Mouse (Mus musculus): ENCODE data around the gene Socs7. TPM values are rescaled to one million over a fixed set of nuclear protein-coding genes. Genes with fewer than 3 reads are reported as not detected.

The Socs7 gene
- polyA plus RNA-seq, 1 experiment from 2014 or later, result 2.4 TPM

- H3K4me3 ChIP-seq (ENCODE audit: low read depth, low read length), result no peak overlapping the region
- WGBS, result 83% methylated on average over 11 of the region's 11 CpGs
- peaks cover 23% of the 10 kb centered on the region for H3K4me1 ChIP-seq (ENCODE audit: control insufficient read depth, insufficient read depth, low read length)
- H3K9ac ChIP-seq (replicated peaks; ENCODE audit: low read length), result no peak overlapping the region
- peaks cover 7% of the 10 kb centered on the region; the same call in 1 of the 2 replicates for H3K27me3 ChIP-seq (ENCODE audit: control insufficient read depth, insufficient read depth, low read length)
- DNase-seq (ENCODE audit: low spot score) (no peak), ATAC-seq (replicated peaks; ENCODE audit: insufficient number of reproducible peaks, low FRiP score, low TSS enrichment, low read depth) (no peak)
- H3K36me3 ChIP-seq (replicated peaks; ENCODE audit: control insufficient read depth, insufficient read depth, low read depth, low read length), result peaks cover 2% of the 10 kb centered on the region
- no peaks in the 10 kb centered on the region for H3K9me3 ChIP-seq (replicated peaks; ENCODE audit: control insufficient read depth, low read length)
- no peak overlapping the region for H3K27ac ChIP-seq (replicated peaks; ENCODE audit: low read depth, low read length)
- no peak overlapping the region for H3K4me2 ChIP-seq (ENCODE audit: low read depth, low read length)
Measured at GRCm38 (mm10) chr11:97442891-97443675, 80.7 kb downstream of the Socs7 start.

- Histone ChIP-seq H3K4me1 (ENCODE audit: control insufficient read depth, insufficient read depth, low read length) (peaks cover 25% of the 10 kb centered on the region), H3K27ac (replicated peaks; ENCODE audit: low read depth, low read length) (no peak overlapping the region), H3K4me2 (ENCODE audit: low read depth, low read length) (no peak overlapping the region), H3K36me3 (replicated peaks; ENCODE audit: control insufficient read depth, insufficient read depth, low read depth, low read length) (peaks cover 2% of the 10 kb centered on the region), H3K27me3 (ENCODE audit: control insufficient read depth, insufficient read depth, low read length) (no peaks in the 10 kb centered on the region), H3K9me3 (replicated peaks; ENCODE audit: control insufficient read depth, low read length) (no peaks in the 10 kb centered on the region), H3K9ac (replicated peaks; ENCODE audit: low read length) (no peak overlapping the region), H3K4me3 (ENCODE audit: low read depth, low read length) (no peak overlapping the region)
- no peak for ATAC-seq (replicated peaks; ENCODE audit: insufficient number of reproducible peaks, low FRiP score, low TSS enrichment, low read depth)
- WGBS, result 74% methylated on average over 6 of the region's 6 CpGs
- no peak for DNase-seq (ENCODE audit: low spot score)
Measured at GRCm38 (mm10) chr11:97445596-97445995, 83.2 kb downstream of the Socs7 start.

- H3K9me3 ChIP-seq (replicated peaks; ENCODE audit: control insufficient read depth, low read length), result no peaks in the 10 kb centered on the region
- no peak overlapping the region for H3K4me2 ChIP-seq (ENCODE audit: low read depth, low read length)
- DNase-seq (ENCODE audit: low spot score) (no peak), ATAC-seq (replicated peaks; ENCODE audit: insufficient number of reproducible peaks, low FRiP score, low TSS enrichment, low read depth) (no peak)
- H3K36me3 ChIP-seq (replicated peaks; ENCODE audit: control insufficient read depth, insufficient read depth, low read depth, low read length), result peaks cover 2% of the 10 kb centered on the region
- peaks cover 25% of the 10 kb centered on the region for H3K4me1 ChIP-seq (ENCODE audit: control insufficient read depth, insufficient read depth, low read length)
- H3K27ac ChIP-seq (replicated peaks; ENCODE audit: low read depth, low read length), result no peak overlapping the region
- no peak overlapping the region for H3K4me3 ChIP-seq (ENCODE audit: low read depth, low read length)
- H3K9ac ChIP-seq (replicated peaks; ENCODE audit: low read length), result no peak overlapping the region
- H3K27me3 ChIP-seq (ENCODE audit: control insufficient read depth, insufficient read depth, low read length), result no peaks in the 10 kb centered on the region
- WGBS, result 66% methylated on average over 4 of the region's 4 CpGs
Measured at GRCm38 (mm10) chr11:97445999-97446511, 83.7 kb downstream of the Socs7 start.

- no peak for DNase-seq (ENCODE audit: low spot score)
- Histone ChIP-seq H3K4me1 (ENCODE audit: control insufficient read depth, insufficient read depth, low read length) (peaks cover 16% of the 10 kb centered on the region), H3K27ac (replicated peaks; ENCODE audit: low read depth, low read length) (no peak overlapping the region), H3K36me3 (replicated peaks; ENCODE audit: control insufficient read depth, insufficient read depth, low read depth, low read length) (peaks cover 4% of the 10 kb centered on the region), H3K9me3 (replicated peaks; ENCODE audit: control insufficient read depth, low read length) (no peaks in the 10 kb centered on the region), H3K4me3 (ENCODE audit: low read depth, low read length) (no peak overlapping the region), H3K9ac (replicated peaks; ENCODE audit: low read length) (no peak overlapping the region), H3K27me3 (ENCODE audit: control insufficient read depth, insufficient read depth, low read length) (no peaks in the 10 kb centered on the region), H3K4me2 (ENCODE audit: low read depth, low read length) (no peak overlapping the region)
- WGBS, result 77% methylated on average over 7 of the region's 7 CpGs
- no peak for ATAC-seq (replicated peaks; ENCODE audit: insufficient number of reproducible peaks, low FRiP score, low TSS enrichment, low read depth)
Measured at GRCm38 (mm10) chr11:97447979-97448378, 85.6 kb downstream of the Socs7 start.

Other genes with a start within 250 kb of the Socs7 start
- not detected in 2 replicates for gene Tbx21, start 247.2 kb upstream of the Socs7 start, polyA plus RNA-seq (2014; fragmentation: Nextera tagmentation; extraction: Ambion mirVana)
- 3.3 and 4.8 TPM in 2 replicates for gene Tbkbp1, start 211.1 kb upstream of the Socs7 start, polyA plus RNA-seq (2014; fragmentation: Nextera tagmentation; extraction: Ambion mirVana)
- 98.7 and 103 TPM in 2 replicates for gene Kpnb1, start 174.7 kb upstream of the Socs7 start, polyA plus RNA-seq (2014; fragmentation: Nextera tagmentation; extraction: Ambion mirVana)
- gene Npepps, start 81.9 kb upstream of the Socs7 start, polyA plus RNA-seq (2014; fragmentation: Nextera tagmentation; extraction: Ambion mirVana), result 70.3 and 75.1 TPM in 2 replicates
- gene Mrpl45, start 46.8 kb upstream of the Socs7 start, polyA plus RNA-seq (2014; fragmentation: Nextera tagmentation; extraction: Ambion mirVana), result 57.2 and 61.3 TPM in 2 replicates
- 0.01 and 0.04 TPM in 2 replicates for gene Gpr179, start 10.5 kb upstream of the Socs7 start, polyA plus RNA-seq (2014; fragmentation: Nextera tagmentation; extraction: Ambion mirVana)
- gene Arhgap23, start 53.0 kb downstream of the Socs7 start, polyA plus RNA-seq (2014; fragmentation: Nextera tagmentation; extraction: Ambion mirVana), result 3.1 and 4.2 TPM in 2 replicates
- gene 4933428G20Rik, start 137.8 kb downstream of the Socs7 start, polyA plus RNA-seq (2014; fragmentation: Nextera tagmentation; extraction: Ambion mirVana), result not detected in 2 replicates
- 0.55 and 0.56 TPM in 2 replicates for gene Srcin1, start 213.6 kb downstream of the Socs7 start, polyA plus RNA-seq (2014; fragmentation: Nextera tagmentation; extraction: Ambion mirVana)